Mouse (Mus musculus) urinary bladder, postnatal 0 days (tissue): Measurements from ENCODE around the gene Olfr568. TPM values are rescaled to one million over a fixed set of nuclear protein-coding genes. Genes with fewer than 3 reads are reported as not detected.

ENCODE experiments used
- polyA plus RNA-seq: library from polyadenylated mRNA; unstranded; fragments of >200 nt; fragmentation: Nextera tagmentation; extraction: Ambion mirVana; gene quantifications from 2 replicates; pipeline ENCODE4 v1.2.1, GENCODE M21; 2015

Olfr568 gene
- not detected in 2 replicates for polyA plus RNA-seq

DNA sequence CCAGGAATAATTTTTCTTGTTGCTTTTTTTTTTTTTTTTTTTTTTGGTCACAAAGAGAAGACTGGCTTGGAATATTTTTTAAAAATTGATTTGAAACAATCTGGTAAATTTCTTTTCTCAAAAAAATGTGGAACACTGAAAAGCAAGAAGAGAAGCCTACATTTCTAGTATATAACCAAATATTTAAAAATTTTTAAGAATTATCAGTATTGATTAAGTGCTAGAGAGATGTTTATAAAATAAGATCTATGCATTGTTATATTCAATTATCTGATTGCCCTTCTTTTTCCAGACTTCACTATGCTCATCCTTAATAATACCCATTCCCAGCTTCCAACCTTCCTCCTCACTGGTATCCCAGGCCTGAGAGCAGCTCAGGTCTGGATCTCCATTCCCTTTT, at the start of gene Olfr568:
Gene Olfr568, plus strand, starts transcription at position 301 of the 400 bp plus-strand sequence.

DNA sequence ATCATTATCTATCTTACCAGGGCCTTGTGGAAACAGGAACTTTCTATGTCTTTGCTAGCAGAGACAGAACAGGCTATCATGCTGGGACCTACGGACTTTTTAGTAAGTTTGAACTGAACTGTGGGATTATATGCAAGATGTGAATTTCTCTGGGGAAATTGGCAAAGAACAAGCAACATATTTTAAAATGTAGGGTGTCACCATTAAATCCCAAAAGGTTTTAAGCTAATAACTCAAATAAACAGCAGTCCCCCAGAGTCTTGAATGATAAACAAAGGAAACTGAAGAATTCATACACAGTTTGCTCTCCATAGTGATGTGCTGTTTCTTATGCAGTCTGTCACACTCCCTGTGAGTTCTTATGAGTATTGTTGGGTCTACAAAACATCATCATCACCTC, 18.3 kb upstream of the Olfr568 start, which contains the start of gene Olfr566:
Gene Olfr566, minus strand, starts transcription at position 101 of the 400 bp plus-strand sequence.

DNA sequence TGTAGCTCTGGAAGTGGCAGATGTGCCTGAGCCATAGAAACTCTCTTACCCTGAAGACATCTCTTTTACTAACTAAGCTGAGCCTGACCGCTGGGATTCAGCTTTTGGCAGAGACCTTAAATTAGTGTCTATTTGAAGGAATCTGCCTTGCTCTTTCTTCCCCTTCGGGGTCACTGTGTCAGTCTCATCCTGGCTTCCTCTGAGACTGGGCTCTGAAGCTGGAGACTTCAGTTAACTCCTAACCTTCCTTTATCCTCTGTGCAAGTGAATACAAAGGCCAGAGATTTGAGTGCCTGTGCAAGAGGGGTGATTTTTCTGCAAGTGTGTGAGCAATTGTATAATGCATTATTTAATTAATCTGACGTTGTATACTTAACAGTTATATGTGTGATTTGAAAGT, 13.9 kb downstream of the Olfr568 start, which contains the start of gene Olfr569:
Gene Olfr569, minus strand, starts transcription at position 101 of the 400 bp plus-strand sequence.

DNA sequence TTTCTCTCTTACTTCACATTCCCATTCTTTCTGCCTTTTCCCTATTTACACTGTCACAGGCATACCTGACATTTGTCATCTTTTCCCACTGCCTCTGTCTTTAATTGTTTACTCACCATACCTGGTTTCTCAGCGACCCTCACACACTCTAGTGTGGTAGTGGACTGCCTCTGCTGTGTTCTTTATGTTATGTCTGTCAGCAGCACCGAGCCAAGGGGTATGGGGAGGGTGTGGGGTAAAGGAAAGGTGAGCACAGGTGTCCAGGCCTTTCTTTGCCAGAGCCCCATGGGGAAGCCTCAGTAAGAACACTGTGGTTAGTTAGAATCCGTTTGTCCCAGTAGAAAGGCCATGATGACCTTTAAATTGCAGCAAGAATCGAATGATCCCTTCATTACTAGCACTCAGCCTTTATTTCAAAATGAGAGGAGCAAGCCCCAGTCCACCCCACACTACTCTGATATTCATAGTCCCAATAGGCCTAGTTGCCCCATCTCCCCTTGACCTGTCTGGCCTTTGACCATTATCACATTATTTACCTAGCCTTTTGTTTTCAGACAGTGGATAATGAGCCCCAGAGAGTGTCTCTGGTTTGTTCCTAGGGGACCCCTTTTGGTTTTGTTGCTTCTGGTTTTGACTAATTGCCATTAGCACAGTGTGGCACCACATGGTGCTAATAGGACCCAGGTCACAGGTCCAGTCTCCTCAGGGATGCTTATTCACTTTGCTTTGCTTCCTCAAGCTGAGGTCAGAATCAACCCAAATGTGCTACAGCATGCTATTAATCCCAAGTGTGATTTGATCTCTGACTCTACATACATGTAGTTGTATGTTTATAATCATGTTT, 40.3 kb downstream of the Olfr568 start, which contains the start of gene Olfr571:
Gene Olfr571, minus strand, starts transcription at position 505 of the 844 bp plus-strand sequence.

DNA sequence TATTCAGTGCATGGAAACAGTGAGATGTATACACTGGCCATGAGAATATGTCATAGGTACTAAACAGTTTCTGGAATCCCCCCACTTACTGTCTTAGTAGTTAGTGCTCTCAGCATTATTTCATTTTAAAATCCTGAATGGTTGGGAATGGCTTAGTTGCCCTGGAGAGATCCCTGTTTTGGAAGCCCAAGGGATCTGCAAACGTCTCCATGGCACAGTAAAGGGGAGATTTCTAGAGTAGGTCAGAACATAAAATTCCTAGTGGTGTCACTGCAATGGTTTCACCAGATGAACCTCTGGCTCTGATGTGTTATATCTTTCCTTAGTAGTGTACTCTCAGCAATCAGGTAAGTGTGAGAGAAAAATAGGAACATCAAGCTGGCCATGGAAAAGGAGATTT, 47.2 kb downstream of the Olfr568 start, which contains the start of gene Olfr572:
Gene Olfr572, plus strand, starts transcription at position 301 of the 400 bp plus-strand sequence.

Other genes with a start within 250 kb of the Olfr568 start
- gene Olfr554, start 238.7 kb upstream of the Olfr568 start, polyA plus RNA-seq: not detected in 2 replicates
- gene Olfr555, start 218.3 kb upstream of the Olfr568 start, polyA plus RNA-seq: not detected in 2 replicates
- not detected in 2 replicates for gene Olfr556, start 212.2 kb upstream of the Olfr568 start, polyA plus RNA-seq
- 17.6 and 21.1 TPM in 2 replicates for gene Trim68, start 189.8 kb upstream of the Olfr568 start, polyA plus RNA-seq
- not detected in 2 replicates for gene Olfr557, start 181.2 kb upstream of the Olfr568 start, polyA plus RNA-seq
- 0.28 and 0.49 TPM in 2 replicates for gene Olfr558, start 174.9 kb upstream of the Olfr568 start, polyA plus RNA-seq
- gene Olfr33, start 158.1 kb upstream of the Olfr568 start, polyA plus RNA-seq: not detected in 2 replicates
- not detected in 2 replicates for gene Olfr559, start 149.6 kb upstream of the Olfr568 start, polyA plus RNA-seq
- gene Olfr560, start 117.8 kb upstream of the Olfr568 start, polyA plus RNA-seq: 0.11 TPM in 1 of 2 replicates, not detected in the other
- 5.3 and 6.3 TPM in 2 replicates for gene Olfr78, start 117.7 kb upstream of the Olfr568 start, polyA plus RNA-seq
- not detected in 2 replicates for gene Olfr561, start 105.9 kb upstream of the Olfr568 start, polyA plus RNA-seq
- not detected in 2 replicates for gene Olfr564, start 73.6 kb upstream of the Olfr568 start, polyA plus RNA-seq
- gene Olfr566, start 18.4 kb upstream of the Olfr568 start, polyA plus RNA-seq: not detected in 2 replicates
- gene Olfr569, start 13.8 kb downstream of the Olfr568 start, polyA plus RNA-seq: not detected in 2 replicates
- not detected in 2 replicates for gene Olfr570, start 17.5 kb downstream of the Olfr568 start, polyA plus RNA-seq
- gene Olfr571, start 40.4 kb downstream of the Olfr568 start, polyA plus RNA-seq: not detected in 2 replicates
- not detected in 2 replicates for gene Olfr572, start 47.3 kb downstream of the Olfr568 start, polyA plus RNA-seq
- gene Olfr573-ps1, start 65.5 kb downstream of the Olfr568 start, polyA plus RNA-seq: not detected in 2 replicates
- gene Olfr574, start 71.3 kb downstream of the Olfr568 start, polyA plus RNA-seq: not detected in 2 replicates
- not detected in 2 replicates for gene Olfr575, start 81.7 kb downstream of the Olfr568 start, polyA plus RNA-seq
- not detected in 2 replicates for gene Olfr576, start 85.5 kb downstream of the Olfr568 start, polyA plus RNA-seq
- gene Olfr577, start 98.8 kb downstream of the Olfr568 start, polyA plus RNA-seq: not detected in 2 replicates
- gene Olfr578, start 112.2 kb downstream of the Olfr568 start, polyA plus RNA-seq: not detected in 2 replicates
- not detected in 2 replicates for gene Olfr582, start 160.9 kb downstream of the Olfr568 start, polyA plus RNA-seq
- gene Olfr583, start 174.2 kb downstream of the Olfr568 start, polyA plus RNA-seq: not detected in 2 replicates
- not detected in 2 replicates for gene Olfr584, start 204.8 kb downstream of the Olfr568 start, polyA plus RNA-seq
- gene Olfr585, start 220.6 kb downstream of the Olfr568 start, polyA plus RNA-seq: not detected in 2 replicates
- gene Olfr586, start 248.5 kb downstream of the Olfr568 start, polyA plus RNA-seq: not detected in 2 replicates